Mouse (Mus musculus): Measurements from ENCODE around the gene Olfr806. TPM values are rescaled to one million over a fixed set of nuclear protein-coding genes. Genes with fewer than 3 reads are reported as not detected.

The Olfr806 gene
- not detected for total RNA-seq (2021)
- long read RNA-seq, experiment 1: 0 reads
- long read RNA-seq, experiment 2: 0 reads

DNA sequence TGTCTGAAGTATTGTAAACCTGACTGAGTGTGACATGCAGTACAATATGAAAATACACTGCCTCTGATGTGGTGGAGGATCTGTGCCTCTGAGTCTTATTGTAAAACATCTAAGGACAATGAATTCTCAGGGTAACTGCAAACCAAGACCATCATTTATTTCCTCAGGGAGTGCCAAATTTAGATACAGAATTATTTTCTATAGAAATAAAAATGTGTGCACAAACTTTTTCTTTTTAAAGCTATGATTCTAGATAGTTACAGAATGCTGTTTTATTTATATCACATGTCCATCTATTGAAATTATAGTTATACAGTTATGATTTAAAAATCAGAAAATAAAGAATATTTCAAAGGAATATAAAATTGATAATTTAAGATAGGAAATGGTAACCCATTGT, at the start of gene Olfr806:
Gene Olfr806, minus strand, starts transcription at position 101 of the 400 bp plus-strand sequence.
- TF ChIP-seq CTCF (IDR thresholded peaks at IDR 0.05): no peak
- Histone ChIP-seq H3K27ac (no peak within 1 kb of the TSS), H3K4me3 (no peak within 1 kb of the TSS)
- intact Hi-C loops (cut with DNase I): no loop called here
- DNase-seq (ENCODE audit: extremely low spot score in 1 of 2, low spot score in 2 of 2): no peak

DNA sequence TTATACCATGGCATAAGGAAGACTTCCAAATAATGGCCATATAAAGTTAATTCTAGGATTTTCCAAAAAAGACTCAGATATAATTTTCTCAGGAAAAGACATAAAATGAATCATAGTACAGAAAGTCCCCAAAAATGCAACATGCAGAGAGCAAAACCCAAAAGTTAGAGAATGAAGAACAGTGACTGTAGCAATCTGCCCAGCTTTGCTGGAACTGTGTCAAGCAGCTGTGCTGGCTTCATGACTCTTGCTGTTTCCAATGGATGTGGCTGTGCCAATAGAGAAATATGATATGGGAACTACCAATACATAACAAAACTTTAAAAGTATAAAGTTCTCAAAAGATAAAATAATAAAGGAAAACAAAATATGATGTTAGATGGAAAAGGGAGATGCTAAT, 36.4 kb upstream of the Olfr806 start:
- Histone ChIP-seq H3K27ac (no peak overlapping the region), H3K4me3 (no peak overlapping the region)
- no peak for TF ChIP-seq CTCF (IDR thresholded peaks at IDR 0.05)
- intact Hi-C loops (cut with DNase I): no loop called here
- no peak for DNase-seq (ENCODE audit: extremely low spot score in 1 of 2, low spot score in 2 of 2)

- no peak for TF ChIP-seq CTCF (IDR thresholded peaks at IDR 0.05)
- no peak for DNase-seq (ENCODE audit: extremely low spot score in 1 of 2, low spot score in 2 of 2)
- no peak within 1 kb of the TSS for H3K27ac ChIP-seq
- intact Hi-C loops (cut with DNase I): no loop called here
- H3K4me3 ChIP-seq: no peak within 1 kb of the TSS
These were observed 32.6 kb upstream of the Olfr806 start, which contains the start of gene Olfr809 for GRCm38 (mm10) chr10:129774338-129774737. Gene Olfr809, plus strand, starts transcription at chr10:129774638.

DNA sequence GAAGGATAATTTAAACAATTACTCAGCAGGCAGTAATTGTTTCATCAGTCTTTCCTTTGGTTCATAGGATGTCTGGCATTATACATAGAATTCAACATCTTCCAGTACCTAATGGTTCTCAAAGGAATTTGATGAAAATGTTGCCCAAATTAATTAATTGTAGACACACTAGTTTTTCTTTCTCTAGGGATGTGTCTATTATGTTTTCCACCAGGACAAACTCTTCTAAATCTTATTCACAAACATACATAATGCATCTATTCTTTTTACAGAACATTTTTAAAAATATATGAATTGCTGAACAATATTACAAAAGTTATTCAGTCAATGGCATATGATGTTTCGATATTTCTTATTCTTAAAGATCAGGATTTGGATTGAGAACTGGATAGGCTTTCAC, 23.5 kb upstream of the Olfr806 start, which contains the start of gene Olfr808:
Gene Olfr808, plus strand, starts transcription at position 301 of the 400 bp plus-strand sequence.
- no peak within 1 kb of the TSS for H3K27ac ChIP-seq
- no peak for DNase-seq (ENCODE audit: extremely low spot score in 1 of 2, low spot score in 2 of 2)
- intact Hi-C loops (cut with DNase I): no loop called here
- H3K4me3 ChIP-seq: no peak within 1 kb of the TSS
- no peak for TF ChIP-seq CTCF (IDR thresholded peaks at IDR 0.05)

DNA sequence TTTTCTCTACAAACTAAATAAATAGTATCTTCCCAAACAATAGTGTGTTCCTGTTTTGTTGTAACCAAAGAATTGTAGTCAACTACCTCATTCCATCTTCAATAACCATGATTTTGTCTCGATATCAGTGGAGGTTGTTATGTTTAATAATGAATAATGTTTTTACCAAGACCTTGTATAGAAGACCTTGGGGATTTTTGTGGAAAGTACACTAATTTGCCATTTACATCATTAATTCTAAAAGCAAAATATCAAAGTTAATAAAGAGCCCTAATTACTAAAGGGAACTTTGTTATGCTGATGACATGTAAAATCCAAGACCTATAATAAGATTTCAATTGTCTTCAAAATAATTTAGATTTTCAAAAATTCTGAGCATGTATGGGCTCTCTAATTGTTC, 16.0 kb upstream of the Olfr806 start, which contains the start of gene Olfr807:
Gene Olfr807, minus strand, starts transcription at position 101 of the 400 bp plus-strand sequence.
- no peak within 1 kb of the TSS for H3K27ac ChIP-seq
- no peak for TF ChIP-seq CTCF (IDR thresholded peaks at IDR 0.05)
- intact Hi-C loops (cut with DNase I): no loop called here
- H3K4me3 ChIP-seq: no peak within 1 kb of the TSS
- no peak for DNase-seq (ENCODE audit: extremely low spot score in 1 of 2, low spot score in 2 of 2)

DNA sequence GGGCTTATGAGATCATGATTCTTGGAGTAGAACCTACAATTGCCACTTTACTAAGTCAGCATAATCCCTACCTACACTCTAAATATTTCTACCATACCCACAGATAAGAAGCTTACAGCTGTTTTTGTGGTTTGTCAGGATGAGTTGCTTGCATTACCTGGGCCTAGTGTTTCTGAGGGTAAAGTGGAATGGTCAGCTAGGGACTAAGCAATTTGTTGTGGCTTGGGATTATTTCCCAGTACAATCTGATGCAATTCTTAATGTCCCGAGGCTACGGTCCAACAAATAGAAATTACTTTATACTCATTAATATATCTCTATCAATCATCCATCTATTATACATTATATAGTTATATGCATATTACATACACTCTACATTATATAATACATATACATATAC, 12.4 kb downstream of the Olfr806 start, which contains the start of gene Olfr805:
Gene Olfr805, minus strand, starts transcription at position 101 of the 400 bp plus-strand sequence.
- no peak for TF ChIP-seq CTCF (IDR thresholded peaks at IDR 0.05)
- DNase-seq (ENCODE audit: extremely low spot score in 1 of 2, low spot score in 2 of 2): no peak
- intact Hi-C loops (cut with DNase I): no loop called here

DNA sequence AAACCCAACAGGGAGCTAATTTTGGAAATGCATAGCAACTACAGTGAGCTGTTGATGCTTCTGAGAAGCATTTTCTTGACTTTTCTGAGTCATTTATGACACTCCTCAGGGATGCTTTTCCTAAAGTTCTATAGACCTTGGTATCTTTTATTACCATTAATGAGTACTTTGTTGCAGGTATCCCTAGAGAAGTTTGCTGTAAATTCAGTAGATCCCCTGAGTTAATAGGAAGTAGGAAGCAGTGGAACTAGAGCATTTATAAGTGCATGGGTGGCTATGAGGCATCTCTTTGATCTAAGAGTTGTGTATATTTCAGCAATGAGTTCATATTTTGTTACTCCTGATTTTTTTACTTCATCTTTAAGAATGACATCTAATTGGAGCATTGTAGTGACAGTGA, 38.8 kb downstream of the Olfr806 start, which contains the start of gene Olfr804:
Gene Olfr804, plus strand, starts transcription at position 301 of the 400 bp plus-strand sequence.
- DNase-seq (ENCODE audit: extremely low spot score in 1 of 2, low spot score in 2 of 2): no peak
- no peak for TF ChIP-seq CTCF (IDR thresholded peaks at IDR 0.05)
- H3K4me3 ChIP-seq: no peak within 1 kb of the TSS
- intact Hi-C loops (cut with DNase I): no loop called here
- no peak within 1 kb of the TSS for H3K27ac ChIP-seq

More for the DNA sequence above, 12.4 kb downstream of the Olfr806 start, which contains the start of gene Olfr805:
- no peak within 1 kb of the TSS for H3K27ac ChIP-seq
- H3K4me3 ChIP-seq: no peak within 1 kb of the TSS

- H3K27ac ChIP-seq: no peak within 1 kb of the TSS
- DNase-seq (ENCODE audit: extremely low spot score in 1 of 2, low spot score in 2 of 2): no peak
- TF ChIP-seq CTCF (IDR thresholded peaks at IDR 0.05): no peak
- H3K4me3 ChIP-seq: no peak within 1 kb of the TSS
- intact Hi-C loops (cut with DNase I): no loop called here
These were observed 47.5 kb downstream of the Olfr806 start, which contains the start of gene Olfr803 for GRCm38 (mm10) chr10:129694186-129694585. Gene Olfr803, minus strand, starts transcription at chr10:129694286.

DNA sequence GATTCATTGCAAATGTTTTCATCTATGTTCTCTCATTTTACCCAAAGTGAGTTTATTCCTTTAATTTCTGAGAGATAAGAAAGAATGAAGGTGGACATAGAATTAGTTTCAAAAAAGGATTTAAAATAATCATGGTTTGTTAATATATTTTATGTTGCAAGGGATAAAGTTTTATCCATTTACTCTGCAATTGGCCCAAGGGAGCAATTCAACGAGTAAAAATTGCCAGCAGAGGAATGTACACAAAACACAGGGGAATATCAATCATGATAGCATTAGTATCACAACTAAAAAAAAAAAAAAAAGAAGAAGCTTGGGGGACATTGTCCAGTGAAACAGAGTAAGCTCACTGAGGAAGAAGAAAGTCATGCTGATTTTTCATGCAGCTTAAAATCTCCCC, 53.7 kb downstream of the Olfr806 start, which contains the start of gene Olfr802:
Gene Olfr802, minus strand, starts transcription at position 101 of the 400 bp plus-strand sequence.
- DNase-seq (ENCODE audit: extremely low spot score in 1 of 2, low spot score in 2 of 2): no peak
- no peak for TF ChIP-seq CTCF (IDR thresholded peaks at IDR 0.05)
- intact Hi-C loops (cut with DNase I): no loop called here
- Histone ChIP-seq H3K27ac (no peak within 1 kb of the TSS), H3K4me3 (no peak within 1 kb of the TSS)

Small RNAs within 50 kb of the gene (microRNA-seq; reads per million reads assigned to microRNA genes)
- 0 reads per million in 2 experiments for gene Gm24485

Other genes starting within 250 kb of the Olfr806 start
- not detected for gene Olfr790, start 243.4 kb downstream of the Olfr806 start, total RNA-seq (2021)
- gene Olfr791, start 220.1 kb downstream of the Olfr806 start, total RNA-seq (2021): not detected
- not detected for gene Olfr792, start 202.8 kb downstream of the Olfr806 start, total RNA-seq (2021)
- not detected for gene Olfr794, start 174.3 kb downstream of the Olfr806 start, total RNA-seq (2021)
- gene Olfr796, start 129.4 kb downstream of the Olfr806 start, total RNA-seq (2021): not detected
- gene Olfr798, start 114.0 kb downstream of the Olfr806 start, total RNA-seq (2021): not detected
- not detected for gene Olfr799, start 104.4 kb downstream of the Olfr806 start, total RNA-seq (2021)
- not detected for gene Olfr800, start 84.2 kb downstream of the Olfr806 start, total RNA-seq (2021)
- gene Olfr801, start 68.1 kb downstream of the Olfr806 start, total RNA-seq (2021): not detected
- gene Olfr802, start 53.8 kb downstream of the Olfr806 start, total RNA-seq (2021): under 1 TPM in 1 of 2 experiments, not detected in 1; 0.11 TPM
- gene Olfr803, start 47.6 kb downstream of the Olfr806 start, total RNA-seq (2021): not detected
- not detected for gene Olfr804, start 38.7 kb downstream of the Olfr806 start, total RNA-seq (2021)
- not detected for gene Olfr805, start 12.5 kb downstream of the Olfr806 start, total RNA-seq (2021)
- gene Olfr807, start 15.9 kb upstream of the Olfr806 start, total RNA-seq (2021): not detected
- not detected for gene Olfr808, start 23.6 kb upstream of the Olfr806 start, total RNA-seq (2021)
- gene Olfr809, start 32.7 kb upstream of the Olfr806 start, total RNA-seq (2021): not detected
- gene Olfr810, start 53.0 kb upstream of the Olfr806 start, total RNA-seq (2021): not detected
- gene Olfr811, start 62.5 kb upstream of the Olfr806 start, total RNA-seq (2021): not detected
- gene Olfr812, start 104.2 kb upstream of the Olfr806 start, total RNA-seq (2021): not detected
- gene Olfr813, start 113.4 kb upstream of the Olfr806 start, total RNA-seq (2021): not detected
- gene Olfr814, start 137.9 kb upstream of the Olfr806 start, total RNA-seq (2021): not detected
- not detected for gene Olfr815, start 163.9 kb upstream of the Olfr806 start, total RNA-seq (2021)
- not detected for gene Olfr816, start 173.7 kb upstream of the Olfr806 start, total RNA-seq (2021)
- gene Olfr818, start 207.2 kb upstream of the Olfr806 start, total RNA-seq (2021): not detected
- gene Olfr819, start 225.3 kb upstream of the Olfr806 start, total RNA-seq (2021): not detected
- not detected for gene Olfr247, start 234.2 kb upstream of the Olfr806 start, total RNA-seq (2021)
- gene Gm10310, start 243.1 kb upstream of the Olfr806 start, total RNA-seq (2021): not detected